Mouse (Mus musculus): ENCODE measurements around the gene Rnls. TPM values are rescaled to one million over a fixed set of nuclear protein-coding genes. Genes with fewer than 3 reads are reported as not detected.

Rnls gene
- polyA plus RNA-seq, 1 experiment from 2014 or later: 3.1 TPM

DNA sequence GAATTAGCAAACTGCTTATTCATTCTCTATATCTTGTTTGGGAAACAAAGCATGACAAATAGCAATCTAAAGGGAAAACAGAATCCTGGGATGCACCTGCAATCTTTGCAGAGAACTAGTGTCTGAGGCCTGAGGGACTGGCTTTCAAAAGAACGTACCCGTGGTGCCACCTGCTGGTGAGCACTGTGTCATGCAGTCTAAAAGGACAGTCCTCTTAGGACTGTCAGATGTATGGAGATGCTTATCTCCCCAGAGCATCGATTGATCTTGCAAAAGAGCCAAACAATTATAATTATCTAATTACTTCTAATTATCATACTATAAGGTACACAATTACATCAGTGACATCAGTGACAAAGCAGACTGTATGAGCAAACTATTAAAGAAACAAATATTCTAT is 25.4 kb downstream of the Rnls start:
- H3K27me3 ChIP-seq (ENCODE audit: insufficient read depth, low read length): no peaks in the 10 kb centered on the region
- H3K9ac ChIP-seq (replicated peaks): no peak overlapping the region
- H3K27ac ChIP-seq (ENCODE audit: low read depth): no peak overlapping the region
- no peak; the same call in 1 of the 2 replicates for ATAC-seq
- WGBS (ENCODE audit: insufficient replicate concordance): 3% methylated on average over 3 of the region's 3 CpGs
- H3K4me2 ChIP-seq (ENCODE audit: low read depth, low read length): no peak overlapping the region
- TF ChIP-seq EP300 (IDR thresholded peaks at IDR 0.05; ENCODE audit: low read depth) (no peak), CTCF (IDR thresholded peaks at IDR 0.05; ENCODE audit: low read depth) (peak; percentile 89)
- no peaks in the 10 kb centered on the region for H3K36me3 ChIP-seq (replicated peaks; ENCODE audit: insufficient read depth, low read length)
- H3K4me1 ChIP-seq (ENCODE audit: insufficient read depth): no peaks in the 10 kb centered on the region
- peak; percentile 73 for DNase-seq
- H3K4me3 ChIP-seq (ENCODE audit: low read depth, low read length): no peak overlapping the region
- no peaks in the 10 kb centered on the region for H3K9me3 ChIP-seq (ENCODE audit: low read length)

DNA sequence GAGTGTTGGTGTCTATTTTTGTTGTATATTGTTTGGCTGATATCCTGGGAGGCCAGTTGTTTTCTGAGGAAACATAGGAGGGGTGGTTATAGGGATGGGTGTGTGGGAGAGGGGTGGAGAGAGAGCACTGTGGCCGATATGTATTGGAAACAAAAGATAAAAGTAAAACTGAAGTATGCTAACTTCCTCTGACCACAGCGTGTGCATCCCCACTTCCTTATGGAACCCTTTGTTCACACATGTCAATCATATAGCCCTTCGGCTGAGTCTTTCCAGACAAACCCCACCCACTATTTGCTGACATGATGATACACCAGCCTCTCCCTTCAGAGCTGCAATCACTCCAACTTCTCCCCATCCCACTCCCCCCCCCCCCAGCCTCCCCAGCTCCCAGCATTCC is 35.1 kb downstream of the Rnls start:
- DNase-seq: no peak
- Histone ChIP-seq H3K4me1 (ENCODE audit: insufficient read depth) (no peaks in the 10 kb centered on the region), H3K4me3 (ENCODE audit: low read depth, low read length) (no peak overlapping the region), H3K27me3 (ENCODE audit: insufficient read depth, low read length) (no peaks in the 10 kb centered on the region), H3K4me2 (ENCODE audit: low read depth, low read length) (no peak overlapping the region), H3K9me3 (ENCODE audit: low read length) (no peaks in the 10 kb centered on the region), H3K27ac (ENCODE audit: low read depth) (no peak overlapping the region), H3K9ac (replicated peaks) (no peak overlapping the region), H3K36me3 (replicated peaks; ENCODE audit: insufficient read depth, low read length) (no peaks in the 10 kb centered on the region)
- ATAC-seq: no peak
- TF ChIP-seq CTCF (IDR thresholded peaks at IDR 0.05; ENCODE audit: low read depth) (no peak), EP300 (IDR thresholded peaks at IDR 0.05; ENCODE audit: low read depth) (no peak)
- 16% methylated on average over 3 of the region's 3 CpGs for WGBS (ENCODE audit: insufficient replicate concordance)

DNA sequence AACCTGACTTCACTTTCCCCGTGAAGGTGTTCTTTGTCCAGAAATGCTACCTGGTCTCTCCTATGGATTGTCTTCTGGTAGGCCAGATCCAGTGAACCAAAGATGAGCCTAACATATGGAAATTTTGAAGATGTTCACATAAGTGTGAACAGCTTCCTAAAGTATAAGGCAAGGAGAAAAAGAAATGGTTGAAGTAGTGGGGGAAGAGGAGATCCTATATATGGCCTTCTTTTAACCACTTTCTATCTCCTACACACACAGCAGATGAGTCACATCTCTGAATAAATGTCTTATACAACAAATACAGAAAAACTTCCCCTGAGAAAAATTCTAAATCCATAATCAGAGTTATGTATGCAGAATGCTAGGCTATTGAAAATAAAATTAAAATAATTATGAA is 52.0 kb downstream of the Rnls start:
- H3K36me3 ChIP-seq (replicated peaks; ENCODE audit: insufficient read depth, low read length): no peaks in the 10 kb centered on the region
- H3K4me1 ChIP-seq (ENCODE audit: insufficient read depth): no peaks in the 10 kb centered on the region
- H3K4me2 ChIP-seq (ENCODE audit: low read depth, low read length): no peak overlapping the region
- no peak for TF ChIP-seq CTCF (IDR thresholded peaks at IDR 0.05; ENCODE audit: low read depth)
- ATAC-seq (no peak), DNase-seq (no peak)
- no peak overlapping the region for H3K27ac ChIP-seq (ENCODE audit: low read depth)
- H3K4me3 ChIP-seq (ENCODE audit: low read depth, low read length): no peak overlapping the region
- WGBS (ENCODE audit: insufficient replicate concordance): 86% methylated on average over 1 of the region's 1 CpGs
- no peaks in the 10 kb centered on the region for H3K27me3 ChIP-seq (ENCODE audit: insufficient read depth, low read length)
- H3K9ac ChIP-seq (replicated peaks): no peak overlapping the region
- H3K9me3 ChIP-seq (ENCODE audit: low read length): no peaks in the 10 kb centered on the region

DNA sequence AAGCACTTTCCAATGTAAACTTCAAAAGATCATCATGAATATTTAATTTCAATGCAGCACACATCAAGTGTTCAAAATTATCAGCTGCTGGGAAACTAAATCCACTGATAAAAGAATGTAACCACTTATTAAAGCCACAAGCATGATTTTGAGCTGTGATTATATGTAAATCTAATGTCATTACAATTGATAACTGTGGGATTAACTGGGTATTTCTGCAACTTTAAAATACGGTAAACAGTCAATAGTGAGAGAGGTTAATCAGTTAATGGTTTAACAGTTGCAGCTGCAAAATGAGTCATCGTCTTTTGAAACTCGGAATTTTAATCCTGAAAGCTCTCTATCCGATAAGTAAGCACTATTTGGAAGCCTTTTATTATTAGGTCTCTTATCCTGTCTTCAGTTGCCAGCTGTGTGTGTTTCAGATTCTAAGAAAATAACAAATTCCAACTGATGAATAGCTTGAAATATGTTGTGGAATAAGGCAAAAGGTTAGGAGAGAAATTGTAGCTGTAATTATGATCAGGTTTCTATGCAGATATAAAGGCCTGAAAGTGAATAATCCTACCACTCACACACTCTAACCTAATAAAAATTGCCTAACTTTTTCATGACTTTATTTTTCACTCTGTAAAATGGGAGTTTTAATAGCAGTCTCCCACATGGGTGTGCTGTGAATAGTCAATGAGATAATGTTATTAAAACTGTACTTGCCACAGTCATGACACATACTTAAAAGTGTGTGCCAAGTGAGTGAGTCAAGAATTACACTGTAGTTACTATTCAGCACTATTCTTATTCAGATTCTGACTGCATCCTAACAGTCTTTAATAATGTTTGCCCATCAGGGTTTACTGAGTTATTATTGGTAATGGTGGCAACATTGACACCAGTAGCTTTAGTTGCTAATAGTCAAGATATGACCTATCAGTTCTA is 65.1 kb downstream of the Rnls start:
- TF ChIP-seq EP300 (IDR thresholded peaks at IDR 0.05; ENCODE audit: low read depth) (no peak), CTCF (IDR thresholded peaks at IDR 0.05; ENCODE audit: low read depth) (no peak)
- Histone ChIP-seq H3K36me3 (replicated peaks; ENCODE audit: insufficient read depth, low read length) (no peaks in the 10 kb centered on the region), H3K27ac (ENCODE audit: low read depth) (no peak overlapping the region), H3K27me3 (ENCODE audit: insufficient read depth, low read length) (no peaks in the 10 kb centered on the region), H3K4me2 (ENCODE audit: low read depth, low read length) (no peak overlapping the region), H3K4me1 (ENCODE audit: insufficient read depth) (no peaks in the 10 kb centered on the region), H3K9me3 (ENCODE audit: low read length) (no peaks in the 10 kb centered on the region), H3K9ac (replicated peaks) (no peak overlapping the region), H3K4me3 (ENCODE audit: low read depth, low read length) (no peak overlapping the region)
- DNase-seq: no peak
- WGBS (ENCODE audit: insufficient replicate concordance): 61% methylated on average over 4 of the region's 4 CpGs
- ATAC-seq: no peak

DNA sequence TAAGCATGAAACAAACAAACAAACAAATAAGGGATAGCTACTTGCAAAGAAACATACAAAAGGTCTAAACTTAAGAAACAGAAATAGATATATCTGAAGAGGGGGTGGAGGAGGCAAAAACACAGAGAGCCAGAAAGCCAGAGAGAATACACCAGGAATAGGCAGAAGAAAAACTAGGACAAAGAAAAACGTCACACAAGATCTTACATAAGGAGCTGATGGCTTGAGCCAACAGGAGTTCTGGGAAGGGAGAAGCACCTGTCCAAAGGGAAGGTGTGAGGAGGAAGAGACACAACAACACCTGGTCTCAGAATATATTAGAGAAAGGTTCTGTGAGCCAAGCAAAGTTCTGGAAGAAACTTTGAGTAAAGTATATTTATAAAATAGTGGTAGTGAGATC is 73.3 kb downstream of the Rnls start:
- TF ChIP-seq EP300 (IDR thresholded peaks at IDR 0.05; ENCODE audit: low read depth): no peak
- no peak for TF ChIP-seq CTCF (IDR thresholded peaks at IDR 0.05; ENCODE audit: low read depth)
- no peak for ATAC-seq

DNA sequence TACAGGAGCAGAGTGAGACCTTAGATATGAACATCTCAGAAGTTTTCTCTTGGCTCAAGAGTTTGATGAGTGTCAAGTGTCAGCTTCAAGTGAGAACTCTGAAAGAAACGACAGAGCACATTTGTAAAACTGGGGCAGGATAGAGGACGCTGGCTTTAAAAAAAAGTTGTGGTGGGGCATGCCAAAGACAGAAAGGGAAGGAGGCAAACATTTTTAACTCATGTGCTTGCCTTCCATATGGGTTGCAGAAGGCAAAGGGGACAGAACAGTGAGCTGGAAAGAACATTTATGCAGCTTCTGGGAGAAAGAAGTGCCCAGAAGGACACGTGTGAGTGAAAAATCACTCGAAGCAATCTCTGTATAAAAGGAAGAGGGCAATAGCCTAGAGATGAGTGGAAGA is 75.0 kb downstream of the Rnls start:
- no peak for ATAC-seq
- Histone ChIP-seq H3K36me3 (replicated peaks; ENCODE audit: insufficient read depth, low read length) (no peaks in the 10 kb centered on the region), H3K4me2 (ENCODE audit: low read depth, low read length) (no peak overlapping the region), H3K9me3 (ENCODE audit: low read length) (no peaks in the 10 kb centered on the region), H3K4me3 (ENCODE audit: low read depth, low read length) (no peak overlapping the region), H3K9ac (replicated peaks) (no peak overlapping the region), H3K27me3 (ENCODE audit: insufficient read depth, low read length) (no peaks in the 10 kb centered on the region), H3K27ac (ENCODE audit: low read depth) (no peak overlapping the region), H3K4me1 (ENCODE audit: insufficient read depth) (no peaks in the 10 kb centered on the region)
- DNase-seq: no peak
- TF ChIP-seq CTCF (IDR thresholded peaks at IDR 0.05; ENCODE audit: low read depth) (no peak), EP300 (IDR thresholded peaks at IDR 0.05; ENCODE audit: low read depth) (no peak)
- 57% methylated on average over 4 of the region's 4 CpGs for WGBS (ENCODE audit: insufficient replicate concordance)

More for the DNA sequence above, 73.3 kb downstream of the Rnls start:
- Histone ChIP-seq H3K27me3 (ENCODE audit: insufficient read depth, low read length) (no peaks in the 10 kb centered on the region), H3K4me3 (ENCODE audit: low read depth, low read length) (no peak overlapping the region), H3K9me3 (ENCODE audit: low read length) (no peaks in the 10 kb centered on the region), H3K9ac (replicated peaks) (no peak overlapping the region), H3K36me3 (replicated peaks; ENCODE audit: insufficient read depth, low read length) (no peaks in the 10 kb centered on the region), H3K4me2 (ENCODE audit: low read depth, low read length) (no peak overlapping the region), H3K4me1 (ENCODE audit: insufficient read depth) (no peaks in the 10 kb centered on the region), H3K27ac (ENCODE audit: low read depth) (no peak overlapping the region)
- WGBS (ENCODE audit: insufficient replicate concordance): 20% methylated on average over 1 of the region's 1 CpGs
- no peak for DNase-seq
